Mouse (Mus musculus) CH12.LX (cell line): ENCODE data around the gene Cobll1. TPM values are rescaled to one million over a fixed set of nuclear protein-coding genes. Genes with fewer than 3 reads are reported as not detected.

Experiments
- DNase-seq: peaks from one replicate; pipeline ENCODE4 v3.0.0-alpha.2; 2013; ENCODE audit errors: extremely low read depth
- H3K27ac ChIP-seq: 2 replicates; pipeline ENCODE4 v1.5.1; 2012; ENCODE audit warnings: low read depth, mild to moderate bottlenecking, control low read depth, moderate library complexity; ENCODE audit not compliant: insufficient read depth
- H3K27me3 ChIP-seq: replicated peaks from 2 replicates; pipeline ENCODE3; 2012; ENCODE audit warnings: inconsistent platforms
- H3K36me3 ChIP-seq, 2 experiments: replicated peaks in 1 of 2; 2 replicates each; pipeline versions ENCODE3 to v1.6.1; 2012; ENCODE audit warnings: inconsistent platforms in 1 of 2, low read length in 1 of 2, mild to moderate bottlenecking in 1 of 2, mixed read lengths in 1 of 2, moderate library complexity in 1 of 2; ENCODE audit not compliant: control insufficient read depth in 1 of 2, insufficient read depth in 1 of 2
- H3K4me1 ChIP-seq, 2 experiments: 2 replicates each; pipeline ENCODE4 v1.6.1; 2012; ENCODE audit warnings: inconsistent platforms in 1 of 2, moderate library complexity in 1 of 2; ENCODE audit not compliant: insufficient read depth in 2 of 2, control insufficient read depth in 1 of 2
- H3K4me2 ChIP-seq: 2 replicates; pipeline ENCODE4 v1.6.1; 2012; ENCODE audit warnings: low read depth, mild to moderate bottlenecking, control low read depth; ENCODE audit not compliant: poor library complexity, insufficient read depth, severe bottlenecking
- H3K4me3 ChIP-seq, 3 experiments: fragments of 150-350 bp in 1 of 3; sonication (generic) in 1 of 3; replicated peaks in 1 of 3; 2 replicates each; pipeline versions ENCODE3 to v1.5.1; 2011 to 2012; ENCODE audit warnings: low read depth in 2 of 3, low read length in 2 of 3, mild to moderate bottlenecking in 2 of 3, moderate library complexity in 2 of 3, control low read depth in 1 of 3, improper control_type of control experiment in 1 of 3, inconsistent platforms in 1 of 3, mixed read lengths in 1 of 3; ENCODE audit not compliant: poor library complexity in 1 of 3
- H3K79me2 ChIP-seq: replicated peaks from 2 replicates; pipeline ENCODE4 v1.6.1; 2012; ENCODE audit warnings: mild to moderate bottlenecking, moderate library complexity; ENCODE audit not compliant: control insufficient read depth, poor library complexity, insufficient read depth, severe bottlenecking; ENCODE audit errors: extremely low read depth
- H3K9ac ChIP-seq: 2 replicates; pipeline ENCODE4 v1.6.1; 2012; ENCODE audit warnings: low read depth, mild to moderate bottlenecking, control low read depth, moderate library complexity; ENCODE audit not compliant: insufficient read depth
- H3K9me3 ChIP-seq: replicated peaks from 2 replicates; pipeline ENCODE3; 2012; ENCODE audit warnings: low read length, inconsistent platforms, mixed read lengths
- CTCF ChIP-seq, 2 experiments: IDR thresholded peaks in 1 of 2; conservative IDR thresholded peaks in 1 of 2; 2 replicates each; pipeline ENCODE4 v1.5.1; 2011 to 2012; ENCODE audit warnings: low read depth in 2 of 2, low read length in 2 of 2, improper control_type of control experiment in 1 of 2, inconsistent platforms in 1 of 2, mild to moderate bottlenecking in 1 of 2, moderate library complexity in 1 of 2
- E2F4 ChIP-seq: IDR thresholded peaks from 2 replicates; pipeline ENCODE4 v1.6.1; 2011; ENCODE audit warnings: low read depth, low read length, improper control_type of control experiment; ENCODE audit not compliant: insufficient replicate concordance
- EP300 ChIP-seq: IDR thresholded peaks from 2 replicates; pipeline ENCODE4 v1.6.1; 2011; ENCODE audit warnings: low read length, improper control_type of control experiment
- IRF4 ChIP-seq: IDR thresholded peaks from 2 replicates; pipeline ENCODE4 v1.6.1; 2014; ENCODE audit warnings: low read depth, mild to moderate bottlenecking, inconsistent platforms, low read length, improper control_type of control experiment
- JUN ChIP-seq: IDR thresholded peaks from 2 replicates; pipeline ENCODE4 v1.6.1; 2011; ENCODE audit warnings: low read depth, mild to moderate bottlenecking, low read length, improper control_type of control experiment, moderate library complexity; ENCODE audit not compliant: insufficient read depth
- JUND ChIP-seq: conservative IDR thresholded peaks from 2 replicates; pipeline ENCODE4 v1.6.1; 2011; ENCODE audit warnings: low read depth, low read length, improper control_type of control experiment
- KAT2A ChIP-seq: IDR thresholded peaks from 2 replicates; pipeline ENCODE4 v1.6.1; 2012; ENCODE audit warnings: low read length, improper control_type of control experiment, inconsistent platforms; ENCODE audit not compliant: insufficient replicate concordance
- MAX ChIP-seq: IDR thresholded peaks from 2 replicates; pipeline ENCODE4 v1.6.1; 2011; ENCODE audit warnings: low read length, improper control_type of control experiment
- MAZ ChIP-seq: IDR thresholded peaks from 2 replicates; pipeline ENCODE4 v1.6.1; 2012; ENCODE audit warnings: low read depth, mild to moderate bottlenecking, inconsistent platforms, low read length, improper control_type of control experiment, moderate library complexity
- MEF2A ChIP-seq: IDR thresholded peaks from 2 replicates; pipeline ENCODE4 v1.6.1; 2014; ENCODE audit warnings: low read depth, mild to moderate bottlenecking, inconsistent platforms, low read length, improper control_type of control experiment, borderline replicate concordance
- MXI1 ChIP-seq: IDR thresholded peaks from 2 replicates; pipeline ENCODE4 v1.6.1; 2011; ENCODE audit warnings: mild to moderate bottlenecking, low read depth, low read length, improper control_type of control experiment
- NELFE ChIP-seq: IDR thresholded peaks from 2 replicates; pipeline ENCODE4 v1.6.1; 2011; ENCODE audit warnings: low read depth, low read length, improper control_type of control experiment
- POLR2A ChIP-seq: IDR thresholded peaks from 2 replicates; pipeline ENCODE4 v1.6.1; 2011; ENCODE audit warnings: low read depth, mild to moderate bottlenecking, improper control_type of control experiment, low read length
- POLR2AphosphoS2 ChIP-seq: IDR thresholded peaks from 2 replicates; pipeline ENCODE4 v1.6.1; 2011; ENCODE audit warnings: low read depth, low read length, improper control_type of control experiment
- RAD21 ChIP-seq: IDR thresholded peaks from 2 replicates; pipeline ENCODE4 v1.6.1; 2011; ENCODE audit warnings: low read depth, mild to moderate bottlenecking, low read length, improper control_type of control experiment, moderate library complexity
- RCOR1 ChIP-seq: conservative IDR thresholded peaks from 2 replicates; pipeline ENCODE4 v1.6.1; 2012; ENCODE audit warnings: low read depth, mild to moderate bottlenecking, inconsistent platforms, low read length, improper control_type of control experiment
- SIN3A ChIP-seq: IDR thresholded peaks from 2 replicates; pipeline ENCODE4 v1.6.1; 2012; ENCODE audit warnings: low read length, improper control_type of control experiment, inconsistent platforms
- SMC3 ChIP-seq: IDR thresholded peaks from 2 replicates; pipeline ENCODE4 v1.6.1; 2011; ENCODE audit warnings: low read depth, low read length, improper control_type of control experiment
- TBP ChIP-seq: conservative IDR thresholded peaks from 2 replicates; pipeline ENCODE4 v1.6.1; 2011; ENCODE audit warnings: low read depth, low read length, improper control_type of control experiment
- UBTF ChIP-seq: IDR thresholded peaks from 2 replicates; pipeline ENCODE4 v1.6.1; 2012; ENCODE audit warnings: low read depth, mild to moderate bottlenecking, inconsistent platforms, low read length, improper control_type of control experiment, moderate library complexity
- USF1 ChIP-seq: IDR thresholded peaks from 2 replicates; pipeline ENCODE4 v1.6.1; 2014; ENCODE audit warnings: low read depth, mild to moderate bottlenecking, inconsistent platforms, low read length, improper control_type of control experiment
- USF2 ChIP-seq: conservative IDR thresholded peaks from 2 replicates; pipeline ENCODE4 v1.6.1; 2011; ENCODE audit warnings: low read depth, low read length, improper control_type of control experiment
- ZC3H11A ChIP-seq: IDR thresholded peaks from 2 replicates; pipeline ENCODE4 v1.6.1; 2012; ENCODE audit warnings: low read depth, mild to moderate bottlenecking, inconsistent platforms, low read length, improper control_type of control experiment
- ZMIZ1 ChIP-seq: IDR thresholded peaks from 2 replicates; pipeline ENCODE4 v1.6.1; 2012; ENCODE audit warnings: low read depth, mild to moderate bottlenecking, inconsistent platforms, low read length, improper control_type of control experiment
- ZNF384 ChIP-seq: IDR thresholded peaks from 2 replicates; pipeline ENCODE4 v1.6.1; 2012; ENCODE audit warnings: low read depth, low read length, improper control_type of control experiment, inconsistent platforms
- dilution Hi-C: fragments of 300-500 bp; cut with MboI; formaldehyde crosslinking; loops from 2 replicates; pipeline ENCODE4 v1.14.3; 2020; ENCODE audit warnings: low sequenced_read_pairs; ENCODE audit not compliant: extremely low pct_unique_long_range_greater_than_20kb, extremely low pct_ligation_motif_present
- in situ Hi-C: fragments of 300-500 bp; cut with MboI; formaldehyde crosslinking; loops from 3 replicates; pipeline ENCODE4 v1.14.3; 2019; ENCODE audit warnings: low sequenced_read_pairs, low pct_ligation_motif_present, low pct_unique_long_range_greater_than_20kb, mixed read lengths
- polyA plus RNA-seq: library from polyadenylated mRNA; unstranded; fragments of >175 nt; gene quantifications from 2 replicates; pipeline ENCODE4 v1.2.1, GENCODE M21; 2012; ENCODE audit warnings: low read depth; ENCODE audit not compliant: insufficient read length
- total RNA-seq, 2 experiments: library from RNA; depleted of rRNA; stranded (reverse); fragments of 300-350 nt in 1 of 2; fragments of >200 nt in 1 of 2; gene quantifications; 2 replicates each; pipeline ENCODE4 v1.2.3; 2012 to 2014

Gene Cobll1
- total and polyA plus RNA-seq, 3 experiments = 0.67 to 1.9 (median 1.5) TPM

GRCm38 (mm10) chr2:65095571-65095970 is 143.6 kb downstream of the Cobll1 start:
- Histone ChIP-seq H3K4me3 (no peak overlapping the region), H3K9me3 (no peaks in the 10 kb centered on the region), H3K27me3 (no peaks in the 10 kb centered on the region), H3K4me2 (no peak overlapping the region), H3K79me2 (no peaks in the 10 kb centered on the region), H3K36me3 (no peaks in the 10 kb centered on the region), H3K9ac (no peak overlapping the region), H3K4me1 (no peaks in the 10 kb centered on the region), H3K27ac (no peak overlapping the region)
- TF ChIP-seq UBTF (no peak), ZC3H11A (no peak), CTCF (conservative IDR thresholded peaks at IDR 0.05 in 1 of 2, IDR thresholded peaks at IDR 0.05 in 1 of 2; ENCODE audit: low read depth in 2 of 2, low read length in 2 of 2) (no peak), RAD21 (no peak), POLR2AphosphoS2 (no peak), JUN (no peak), MEF2A (no peak), KAT2A (no peak), MAX (no peak), RCOR1 (no peak), MAZ (no peak), EP300 (no peak), JUND (no peak), E2F4 (no peak), NELFE (no peak), MXI1 (no peak), SIN3A (no peak), TBP (no peak), IRF4 (no peak), ZNF384 (no peak)
- dilution Hi-C loops = no loop called here
- in situ Hi-C loops = no loop called here
- no peak for DNase-seq

- Histone ChIP-seq H3K27ac (no peak overlapping the region), H3K4me3 (no peak overlapping the region), H3K9ac (no peak overlapping the region), H3K9me3 (no peaks in the 10 kb centered on the region), H3K79me2 (no peaks in the 10 kb centered on the region), H3K4me1 (no peaks in the 10 kb centered on the region), H3K4me2 (no peak overlapping the region), H3K27me3 (no peaks in the 10 kb centered on the region), H3K36me3 (no peaks in the 10 kb centered on the region)
- in situ Hi-C loops = no loop called here
- TF ChIP-seq JUN = no peak
- TF ChIP-seq SMC3 = no peak
- no peak for TF ChIP-seq POLR2A
- no peak for TF ChIP-seq NELFE
- TF ChIP-seq SIN3A = no peak
- no peak for TF ChIP-seq ZMIZ1
- TF ChIP-seq USF1 = no peak
- no peak for TF ChIP-seq USF2
- no peak for TF ChIP-seq KAT2A
- DNase-seq = no peak
- dilution Hi-C loops = no loop called here
Observed at GRCm38 (mm10) chr2:65093990-65094389, 145.2 kb downstream of the Cobll1 start.
